Mouse (Mus musculus) limb, embryonic 12.5 days (tissue): Measurements from ENCODE around the gene Mthfr. TPM values are rescaled to one million over a fixed set of nuclear protein-coding genes. Genes with fewer than 3 reads are reported as not detected.
A peak's percentile ranks its signal among the peaks of the same experiment; 100 is the strongest.

Source experiments
- ATAC-seq: fragments of 200-750 bp; cut with Nextera tagmentation; 2 replicates; pipeline ENCODE4 v1.8.0; 2017; ENCODE audit warnings: low read depth, moderate TSS enrichment; ENCODE audit not compliant: insufficient number of reproducible peaks, insufficient read depth, low FRiP score, low TSS enrichment
- H3K27ac ChIP-seq: fragments of 300-500 bp; sonication (generic); 2 replicates; pipeline ENCODE4 v1.5.1; 2016; ENCODE audit warnings: mild to moderate bottlenecking, moderate library complexity
- H3K27me3 ChIP-seq: fragments of 300-500 bp; sonication (generic); 2 replicates; pipeline ENCODE4 v1.6.1; 2016; ENCODE audit warnings: mild to moderate bottlenecking, moderate library complexity
- H3K36me3 ChIP-seq: fragments of 300-500 bp; sonication (generic); 2 replicates; pipeline ENCODE4 v1.6.1; 2016; ENCODE audit warnings: mild to moderate bottlenecking, moderate library complexity
- H3K4me1 ChIP-seq: fragments of 300-500 bp; sonication (generic); replicated peaks from 2 replicates; pipeline ENCODE4 v1.6.1; 2016
- H3K4me2 ChIP-seq: fragments of 300-500 bp; sonication (generic); 2 replicates; pipeline ENCODE4 v1.6.1; 2016; ENCODE audit warnings: mild to moderate bottlenecking, moderate library complexity
- H3K4me3 ChIP-seq: fragments of 300-500 bp; sonication (generic); replicated peaks from 2 replicates; pipeline ENCODE4 v1.5.1; 2016; ENCODE audit warnings: mild to moderate bottlenecking
- H3K9ac ChIP-seq: fragments of 300-500 bp; sonication (generic); replicated peaks from 2 replicates; pipeline ENCODE4 v1.6.1; 2016; ENCODE audit warnings: mild to moderate bottlenecking, moderate library complexity
- H3K9me3 ChIP-seq: fragments of 300-500 bp; sonication (generic); 2 replicates; pipeline ENCODE4 v1.6.1; 2016; ENCODE audit warnings: mild to moderate bottlenecking, moderate library complexity
- WGBS: fragments of 180-500 bp; shearing (Covaris S2); methylation state at CpG from one replicate; pipeline ENCODE4 v1.1.7; 2016; 5-methylcytosine and 5-hydroxymethylcytosine counted together
- polyA plus RNA-seq: library from polyadenylated mRNA; unstranded; fragments of >200 nt; fragmentation: Nextera tagmentation; extraction: Ambion mirVana; gene quantifications from 2 replicates; pipeline ENCODE4 v1.2.1, GENCODE M21; 2016

Gene Mthfr
- polyA plus RNA-seq, 1 experiment from 2014 or later = 27.3 TPM

- 88% methylated on average over 8 of the region's 8 CpGs for WGBS
- no peaks in the 10 kb centered on the region for H3K36me3 ChIP-seq
- 0 out of 2 replicates have a peak, but pooled peaks cover 18% of the 10 kb centered on the region for H3K4me1 ChIP-seq
- H3K27me3 ChIP-seq = no peaks in the 10 kb centered on the region
- H3K4me2 ChIP-seq = no peak overlapping the region
- ATAC-seq = no peak
- no peak overlapping the region for H3K9ac ChIP-seq
- no peaks in the 10 kb centered on the region for H3K9me3 ChIP-seq
- no peak overlapping the region for H3K4me3 ChIP-seq
- no peak overlapping the region for H3K27ac ChIP-seq
These were observed 28.5 kb downstream of the Mthfr start for GRCm38 (mm10) chr4:148067346-148067745.

GRCm38 (mm10) chr4:148069602-148070218 lies 30.8 kb downstream of the Mthfr start:
- Histone ChIP-seq H3K4me1 (peaks cover 18% of the 10 kb centered on the region; the same call in 1 of the 2 replicates), H3K9me3 (no peaks in the 10 kb centered on the region), H3K4me2 (no peak overlapping the region), H3K4me3 (no peak overlapping the region), H3K9ac (no peak overlapping the region), H3K27me3 (no peaks in the 10 kb centered on the region), H3K36me3 (no peaks in the 10 kb centered on the region), H3K27ac (no peak overlapping the region)
- no peak for ATAC-seq
- 80% methylated on average over 9 of the region's 9 CpGs for WGBS

GRCm38 (mm10) chr4:148071508-148071907 lies 32.6 kb downstream of the Mthfr start:
- WGBS = 38% methylated on average over 5 of the region's 5 CpGs

GRCm38 (mm10) chr4:148074521-148075189 lies 35.8 kb downstream of the Mthfr start:
- H3K27me3 ChIP-seq = no peaks in the 10 kb centered on the region
- peaks cover 11% of the 10 kb centered on the region for H3K4me1 ChIP-seq
- H3K36me3 ChIP-seq = peaks cover 4% of the 10 kb centered on the region; the same call in 1 of the 2 replicates
- peak overlapping the region; percentile 33 for H3K4me3 ChIP-seq
- H3K4me2 ChIP-seq = peak overlapping the region; percentile 53
- WGBS = 45% methylated on average over 17 of the region's 17 CpGs
- H3K27ac ChIP-seq = no peak overlapping the region
- no peaks in the 10 kb centered on the region for H3K9me3 ChIP-seq
- no peak overlapping the region for H3K9ac ChIP-seq
- ATAC-seq = no peak

More at GRCm38 (mm10) chr4:148071508-148071907, 32.6 kb downstream of the Mthfr start:
- Histone ChIP-seq H3K9me3 (no peaks in the 10 kb centered on the region), H3K4me3 (no peak overlapping the region), H3K9ac (no peak overlapping the region), H3K27me3 (no peaks in the 10 kb centered on the region), H3K4me2 (no peak overlapping the region), H3K4me1 (peaks cover 12% of the 10 kb centered on the region), H3K36me3 (no peaks in the 10 kb centered on the region), H3K27ac (no peak overlapping the region)
- peak; percentile 7; the same call in 1 of the 2 replicates for ATAC-seq

- Histone ChIP-seq H3K9me3 (no peaks in the 10 kb centered on the region), H3K27me3 (no peaks in the 10 kb centered on the region), H3K27ac (no peak overlapping the region), H3K4me1 (peaks cover 11% of the 10 kb centered on the region), H3K9ac (no peak overlapping the region), H3K4me3 (peak overlapping the region; percentile 33), H3K36me3 (peaks cover 10% of the 10 kb centered on the region; the same call in 1 of the 2 replicates), H3K4me2 (peak overlapping the region; percentile 53)
- 0 out of 2 replicates have a peak, but pooled peaks have one; percentile 17 for ATAC-seq
- 35% methylated on average over 21 of the region's 21 CpGs for WGBS
These were observed 36.4 kb downstream of the Mthfr start for GRCm38 (mm10) chr4:148075259-148075658.

- Histone ChIP-seq H3K9me3 (no peaks in the 10 kb centered on the region), H3K9ac (no peak overlapping the region), H3K4me2 (no peak overlapping the region), H3K4me3 (no peak overlapping the region), H3K27ac (no peak overlapping the region), H3K27me3 (no peaks in the 10 kb centered on the region), H3K36me3 (peaks cover 16% of the 10 kb centered on the region; the same call in 1 of the 2 replicates), H3K4me1 (peaks cover 7% of the 10 kb centered on the region)
- 90% methylated on average over 6 of the region's 6 CpGs for WGBS
- no peak for ATAC-seq
These were observed 37.0 kb downstream of the Mthfr start for GRCm38 (mm10) chr4:148075881-148076280.

- Histone ChIP-seq H3K9me3 (no peaks in the 10 kb centered on the region), H3K4me1 (peaks cover 16% of the 10 kb centered on the region), H3K4me2 (no peak overlapping the region), H3K27ac (no peak overlapping the region), H3K36me3 (peaks cover 28% of the 10 kb centered on the region; the same call in 1 of the 2 replicates), H3K9ac (no peak overlapping the region), H3K27me3 (no peaks in the 10 kb centered on the region), H3K4me3 (no peak overlapping the region)
- WGBS = 63% methylated on average over 6 of the region's 6 CpGs
- no peak for ATAC-seq
These were observed 40.3 kb downstream of the Mthfr start for GRCm38 (mm10) chr4:148079212-148079611.

- no peak overlapping the region for H3K27ac ChIP-seq
- no peak overlapping the region for H3K4me2 ChIP-seq
- WGBS = 89% methylated on average over 8 of the region's 8 CpGs
- no peak for ATAC-seq
- no peaks in the 10 kb centered on the region for H3K27me3 ChIP-seq
- no peak overlapping the region for H3K9ac ChIP-seq
- H3K4me1 ChIP-seq = peaks cover 21% of the 10 kb centered on the region
- no peak overlapping the region for H3K4me3 ChIP-seq
- peaks cover 28% of the 10 kb centered on the region; the same call in 1 of the 2 replicates for H3K36me3 ChIP-seq
- no peaks in the 10 kb centered on the region for H3K9me3 ChIP-seq
These were observed 41.2 kb downstream of the Mthfr start for GRCm38 (mm10) chr4:148079944-148080596.

GRCm38 (mm10) chr4:148080597-148080973 lies 41.7 kb downstream of the Mthfr start:
- 88% methylated on average over 1 of the region's 1 CpGs for WGBS
- H3K4me3 ChIP-seq = no peak overlapping the region
- no peak for ATAC-seq
- no peaks in the 10 kb centered on the region for H3K9me3 ChIP-seq
- H3K9ac ChIP-seq = no peak overlapping the region
- H3K4me1 ChIP-seq = peaks cover 26% of the 10 kb centered on the region
- H3K36me3 ChIP-seq = peaks cover 28% of the 10 kb centered on the region; the same call in 1 of the 2 replicates
- no peaks in the 10 kb centered on the region for H3K27me3 ChIP-seq
- H3K4me2 ChIP-seq = no peak overlapping the region
- no peak overlapping the region for H3K27ac ChIP-seq

- H3K9ac ChIP-seq = no peak overlapping the region
- H3K27ac ChIP-seq = no peak overlapping the region
- no peak for ATAC-seq
- H3K4me2 ChIP-seq = no peak overlapping the region
- H3K4me1 ChIP-seq = peaks cover 29% of the 10 kb centered on the region
- H3K27me3 ChIP-seq = no peaks in the 10 kb centered on the region
- no peak overlapping the region for H3K4me3 ChIP-seq
- H3K36me3 ChIP-seq = peaks cover 28% of the 10 kb centered on the region; the same call in 1 of the 2 replicates
- H3K9me3 ChIP-seq = no peaks in the 10 kb centered on the region
- WGBS = 89% methylated on average over 10 of the region's 10 CpGs
These were observed 42.3 kb downstream of the Mthfr start for GRCm38 (mm10) chr4:148081201-148081600.
